Mouse (Mus musculus) heart, embryonic 15.5 days (tissue): ENCODE results near the gene Nat14. TPM values are rescaled to one million over a fixed set of nuclear protein-coding genes. Genes with fewer than 3 reads are reported as not detected.

Experiments used
- ATAC-seq: fragments of 200-750 bp; cut with Nextera tagmentation; replicated peaks from 2 replicates; pipeline ENCODE4 v1.8.0; 2017; ENCODE audit warnings: low read depth, moderate TSS enrichment; ENCODE audit not compliant: insufficient number of reproducible peaks, insufficient read depth, low FRiP score
- H3K27ac ChIP-seq: fragments of 300-500 bp; sonication (generic); 2 replicates; pipeline ENCODE4 v1.5.1; 2015; ENCODE audit warnings: mild to moderate bottlenecking, inconsistent platforms
- H3K27me3 ChIP-seq: fragments of 300-500 bp; sonication (generic); 2 replicates; pipeline ENCODE4 v1.6.1; 2015; ENCODE audit warnings: inconsistent platforms
- H3K36me3 ChIP-seq: fragments of 300-500 bp; sonication (generic); 2 replicates; pipeline ENCODE4 v1.6.1; 2015; ENCODE audit warnings: mild to moderate bottlenecking, inconsistent platforms
- H3K4me1 ChIP-seq: fragments of 300-500 bp; sonication (generic); replicated peaks from 2 replicates; pipeline ENCODE4 v1.6.1; 2015; ENCODE audit warnings: inconsistent platforms
- H3K4me2 ChIP-seq: fragments of 300-500 bp; sonication (generic); 2 replicates; pipeline ENCODE4 v1.6.1; 2015; ENCODE audit warnings: inconsistent platforms, mild to moderate bottlenecking, moderate library complexity
- H3K4me3 ChIP-seq: fragments of 300-500 bp; sonication (generic); 2 replicates; pipeline ENCODE4 v1.5.1; 2015; ENCODE audit warnings: mild to moderate bottlenecking, inconsistent platforms
- H3K9ac ChIP-seq: fragments of 300-500 bp; sonication (generic); 2 replicates; pipeline ENCODE4 v1.6.1; 2015; ENCODE audit warnings: mild to moderate bottlenecking, inconsistent platforms
- H3K9me3 ChIP-seq: fragments of 300-500 bp; sonication (generic); replicated peaks from 2 replicates; pipeline ENCODE4 v1.6.1; 2016; ENCODE audit warnings: inconsistent platforms
- WGBS: fragments of 180-500 bp; shearing (Covaris S2); methylation state at CpG from one replicate; pipeline ENCODE4 v1.1.7; 2015; ENCODE audit warnings: mixed read lengths; 5-methylcytosine and 5-hydroxymethylcytosine counted together
- polyA plus RNA-seq: library from polyadenylated mRNA; unstranded; fragments of >200 nt; fragmentation: Nextera tagmentation; extraction: Ambion mirVana; gene quantifications from 2 replicates; pipeline ENCODE4 v1.2.1, GENCODE M21; 2015

The Nat14 gene
- polyA plus RNA-seq, 1 experiment from 2014 or later, result 5.3 TPM

GRCm38 (mm10) chr7:4920976-4921823, 628 bp upstream of the Nat14 start:
- 37% methylated on average over 23 of the region's 23 CpGs for whole genome bisulfite sequencing
- H3K4me2 ChIP-seq, result peak overlapping the region; percentile 36; the same call in 1 of the 2 replicates
- peak overlapping the region; percentile 28 for H3K9ac ChIP-seq
- no peaks in the 10 kb centered on the region for H3K27me3 ChIP-seq
- no peaks in the 10 kb centered on the region for H3K9me3 ChIP-seq
- H3K4me1 ChIP-seq, result peaks cover 65% of the 10 kb centered on the region
- no peak for ATAC-seq
- H3K4me3 ChIP-seq, result no peak overlapping the region
- H3K27ac ChIP-seq, result peak overlapping the region; percentile 80
- H3K36me3 ChIP-seq, result peaks cover 36% of the 10 kb centered on the region

GRCm38 (mm10) chr7:4922508-4922907, 680 bp downstream of the Nat14 start:
- Histone ChIP-seq H3K9me3 (no peaks in the 10 kb centered on the region), H3K9ac (peak overlapping the region; percentile 52), H3K27me3 (no peaks in the 10 kb centered on the region), H3K27ac (peak overlapping the region; percentile 56), H3K4me1 (peaks cover 60% of the 10 kb centered on the region), H3K36me3 (peaks cover 31% of the 10 kb centered on the region), H3K4me3 (peak overlapping the region; percentile 42), H3K4me2 (peak overlapping the region; percentile 85)
- peak; percentile 20; the same call in 1 of the 2 replicates for ATAC-seq
- WGBS, result 1% methylated on average over 14 of the region's 14 CpGs

DNA sequence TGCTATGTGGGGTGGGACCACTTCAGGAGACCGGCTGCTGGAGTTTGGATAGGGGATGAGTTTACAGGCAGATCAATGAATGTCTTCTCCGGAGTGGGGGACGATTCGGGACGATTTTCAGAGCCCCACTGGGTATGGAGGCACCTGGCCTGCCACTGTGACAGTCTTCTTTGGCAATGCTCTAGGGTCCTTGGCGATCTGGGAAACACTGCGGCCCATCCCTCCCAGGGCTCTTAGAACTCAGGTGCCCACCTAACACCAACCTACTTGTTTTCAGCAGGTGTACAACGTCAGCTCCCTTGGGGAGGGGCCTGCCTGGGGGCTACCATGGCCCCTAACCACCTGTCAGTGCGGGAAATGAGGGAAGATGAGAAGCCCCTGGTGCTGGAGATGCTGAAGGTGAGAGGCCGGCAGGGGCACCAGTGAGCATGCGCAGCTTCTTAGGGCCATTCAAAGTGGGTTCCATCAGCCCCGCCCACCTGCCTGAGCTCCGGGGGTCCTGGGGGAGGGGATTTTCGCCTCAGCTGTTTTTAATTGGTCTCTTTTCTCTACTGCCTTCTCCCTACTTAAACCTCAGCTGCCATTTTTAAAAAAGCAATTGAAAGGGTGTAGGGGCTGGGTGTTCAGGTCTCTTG, 1.2 kb downstream of the Nat14 start:
- peaks cover 27% of the 10 kb centered on the region for H3K36me3 ChIP-seq
- peak overlapping the region; percentile 42 for H3K4me3 ChIP-seq
- H3K4me1 ChIP-seq, result peaks cover 60% of the 10 kb centered on the region
- WGBS, result 2% methylated on average over 14 of the region's 14 CpGs
- H3K27me3 ChIP-seq, result no peaks in the 10 kb centered on the region
- no peaks in the 10 kb centered on the region for H3K9me3 ChIP-seq
- no peak for ATAC-seq
- H3K27ac ChIP-seq, result peak overlapping the region; percentile 75
- H3K4me2 ChIP-seq, result peak overlapping the region; percentile 85
- peak overlapping the region; percentile 52 for H3K9ac ChIP-seq

GRCm38 (mm10) chr7:4923586-4924364, 1.9 kb downstream of the Nat14 start:
- no peak for ATAC-seq
- H3K9ac ChIP-seq, result peak overlapping the region; percentile 8
- WGBS, result 4% methylated on average over 37 of the region's 37 CpGs

GRCm38 (mm10) chr7:4924483-4924882, 2.7 kb downstream of the Nat14 start:
- Histone ChIP-seq H3K4me2 (peak overlapping the region; percentile 85), H3K9ac (no peak overlapping the region), H3K36me3 (peaks cover 16% of the 10 kb centered on the region), H3K27me3 (no peaks in the 10 kb centered on the region), H3K4me1 (peaks cover 60% of the 10 kb centered on the region), H3K9me3 (no peaks in the 10 kb centered on the region), H3K27ac (peak overlapping the region; percentile 75), H3K4me3 (peak overlapping the region; percentile 42; the same call in 1 of the 2 replicates)
- ATAC-seq, result no peak
- under 1% methylated on average over 4 of the region's 4 CpGs for WGBS

More at GRCm38 (mm10) chr7:4923586-4924364, 1.9 kb downstream of the Nat14 start:
- H3K27me3 ChIP-seq, result no peaks in the 10 kb centered on the region
- peaks cover 60% of the 10 kb centered on the region for H3K4me1 ChIP-seq
- H3K9me3 ChIP-seq, result no peaks in the 10 kb centered on the region
- peak overlapping the region; percentile 75 for H3K27ac ChIP-seq
- peak overlapping the region; percentile 85 for H3K4me2 ChIP-seq
- peaks cover 22% of the 10 kb centered on the region for H3K36me3 ChIP-seq
- H3K4me3 ChIP-seq, result peak overlapping the region; percentile 42

DNA sequence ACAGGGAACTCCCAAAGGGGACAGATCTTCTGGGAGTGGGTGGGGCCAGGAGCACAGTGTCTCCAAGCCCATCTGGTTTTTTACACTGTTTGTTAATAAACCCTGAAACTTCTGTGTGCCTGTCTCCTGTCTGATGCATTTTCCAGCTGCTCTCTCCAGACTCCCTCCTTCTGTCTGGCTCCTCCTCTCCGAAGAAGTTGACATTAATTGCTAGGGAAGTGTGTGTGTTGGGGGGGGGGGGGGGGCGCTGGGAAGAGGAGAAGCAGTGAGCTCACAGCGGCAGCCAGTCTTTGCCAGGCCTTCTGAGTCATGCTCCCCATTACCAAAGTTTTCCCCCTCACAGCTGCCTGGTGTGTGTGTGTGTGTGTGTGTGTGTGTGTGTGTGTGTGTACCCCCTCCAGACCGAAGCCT, 3.1 kb downstream of the Nat14 start:
- no peak overlapping the region for H3K4me3 ChIP-seq
- H3K9ac ChIP-seq, result no peak overlapping the region
- no peaks in the 10 kb centered on the region for H3K9me3 ChIP-seq
- 9% methylated on average over 4 of the region's 4 CpGs for whole genome bisulfite sequencing
- H3K36me3 ChIP-seq, result peaks cover 11% of the 10 kb centered on the region
- no peak overlapping the region; the same call in 1 of the 2 replicates for H3K4me2 ChIP-seq
- no peaks in the 10 kb centered on the region for H3K27me3 ChIP-seq
- peak overlapping the region; percentile 75 for H3K27ac ChIP-seq
- ATAC-seq, result peak; percentile 32
- peaks cover 60% of the 10 kb centered on the region for H3K4me1 ChIP-seq

GRCm38 (mm10) chr7:4925441-4926381, 3.9 kb downstream of the Nat14 start, which contains the start of gene Ssc5d:
Gene Ssc5d (plus strand): TSS chr7:4925785.
- Histone ChIP-seq H3K36me3 (peaks cover 3% of the 10 kb centered on the region; the same call in 1 of the 2 replicates), H3K4me3 (no peak within 1 kb of the TSS), H3K9ac (no peak within 1 kb of the TSS), H3K4me1 (peaks cover 58% of the 10 kb centered on the region), H3K27ac (peak within 1 kb of the TSS; percentile 75), H3K4me2 (no peak within 1 kb of the TSS; the same call in 1 of the 2 replicates), H3K27me3 (no peaks in the 10 kb centered on the region), H3K9me3 (no peaks in the 10 kb centered on the region)
- 10% methylated on average over 6 of the region's 6 CpGs for WGBS
- ATAC-seq, result peak; percentile 31

- no peak overlapping the region for H3K9ac ChIP-seq
These were observed 5.0 kb downstream of the Nat14 start for GRCm38 (mm10) chr7:4926849-4927248.

DNA sequence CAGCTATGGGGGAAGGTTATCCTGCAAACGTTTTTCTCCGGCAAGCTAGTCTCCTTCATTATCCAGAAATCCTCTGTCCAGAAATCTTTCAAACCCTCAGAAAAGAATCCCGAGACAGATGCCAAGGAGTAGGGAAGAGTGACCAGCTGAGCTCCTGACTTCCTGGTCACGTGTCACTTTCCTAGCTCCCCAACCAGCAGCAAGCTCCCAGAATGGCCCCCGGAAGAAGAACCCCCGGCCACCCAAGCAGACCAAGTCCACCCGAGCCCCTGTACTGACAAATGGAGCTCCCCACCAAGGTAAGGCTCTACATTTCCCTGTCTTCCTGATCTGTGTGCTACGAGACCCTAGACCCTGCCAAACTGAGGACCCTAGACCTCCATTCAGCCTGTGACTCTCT, 5.9 kb downstream of the Nat14 start:
- Histone ChIP-seq H3K27ac (no peak overlapping the region), H3K36me3 (no peaks in the 10 kb centered on the region), H3K4me3 (no peak overlapping the region), H3K4me2 (no peak overlapping the region), H3K27me3 (no peaks in the 10 kb centered on the region), H3K4me1 (peaks cover 38% of the 10 kb centered on the region), H3K9me3 (no peaks in the 10 kb centered on the region), H3K9ac (no peak overlapping the region)
- ATAC-seq, result no peak
- WGBS, result 62% methylated on average over 8 of the region's 8 CpGs

More at GRCm38 (mm10) chr7:4926849-4927248, 5.0 kb downstream of the Nat14 start:
- Histone ChIP-seq H3K4me3 (no peak overlapping the region), H3K27me3 (no peaks in the 10 kb centered on the region), H3K36me3 (no peaks in the 10 kb centered on the region), H3K9me3 (no peaks in the 10 kb centered on the region), H3K4me2 (no peak overlapping the region), H3K27ac (no peak overlapping the region), H3K4me1 (peaks cover 47% of the 10 kb centered on the region)
- ATAC-seq, result no peak
- 69% methylated on average over 16 of the region's 16 CpGs for WGBS

GRCm38 (mm10) chr7:4928323-4928722, 6.5 kb downstream of the Nat14 start:
- no peaks in the 10 kb centered on the region for H3K9me3 ChIP-seq
- no peak overlapping the region for H3K27ac ChIP-seq
- H3K9ac ChIP-seq, result no peak overlapping the region
- H3K4me3 ChIP-seq, result no peak overlapping the region
- ATAC-seq, result no peak
- no peaks in the 10 kb centered on the region for H3K36me3 ChIP-seq
- WGBS, result 70% methylated on average over 17 of the region's 17 CpGs
- no peak overlapping the region for H3K4me2 ChIP-seq
- H3K4me1 ChIP-seq, result peaks cover 32% of the 10 kb centered on the region
- no peaks in the 10 kb centered on the region for H3K27me3 ChIP-seq
